Mouse (Mus musculus) thymus, postnatal 0 days (tissue): Measurements from ENCODE around the gene Fbxo10. TPM values are rescaled to one million over a fixed set of nuclear protein-coding genes. Genes with fewer than 3 reads are reported as not detected.
"Not testable (repeated sequence)": the region's sequence is repeated elsewhere in the genome, so short reads cannot be mapped to it uniquely, and the experiment has no call there.

ENCODE experiments used
- DNase-seq: peaks from one replicate; pipeline ENCODE4 v3.0.0-alpha.2; 2015; ENCODE audit warnings: low spot score
- polyA plus RNA-seq: library from polyadenylated mRNA; unstranded; fragments of >200 nt; fragmentation: Nextera tagmentation; extraction: Ambion mirVana; gene quantifications from 2 replicates; pipeline ENCODE4 v1.2.1, GENCODE M21; 2015

Fbxo10 gene
- polyA plus RNA-seq, 1 experiment from 2014 or later: 7.4 TPM

DNA sequence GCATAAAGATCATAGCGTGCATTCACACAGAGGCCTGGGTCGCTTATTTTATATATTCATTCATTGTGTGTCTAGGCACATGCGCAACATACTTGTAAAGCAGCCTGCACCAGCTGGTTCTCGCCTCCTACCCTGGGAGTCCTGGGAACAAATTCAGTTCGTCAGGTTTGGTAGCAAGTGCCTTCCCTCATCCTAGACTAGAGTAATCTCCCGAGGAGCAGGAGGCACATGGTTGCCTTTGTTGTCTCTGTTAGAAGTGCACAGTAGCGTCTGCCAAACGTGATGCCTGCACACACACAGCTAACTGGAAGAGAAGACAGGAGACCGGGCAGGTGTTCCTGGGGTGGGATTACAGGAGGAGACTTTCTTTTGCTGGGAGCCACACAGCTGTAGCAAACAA lies 36.4 kb downstream of the Fbxo10 start:
- no peak for DNase-seq

DNA sequence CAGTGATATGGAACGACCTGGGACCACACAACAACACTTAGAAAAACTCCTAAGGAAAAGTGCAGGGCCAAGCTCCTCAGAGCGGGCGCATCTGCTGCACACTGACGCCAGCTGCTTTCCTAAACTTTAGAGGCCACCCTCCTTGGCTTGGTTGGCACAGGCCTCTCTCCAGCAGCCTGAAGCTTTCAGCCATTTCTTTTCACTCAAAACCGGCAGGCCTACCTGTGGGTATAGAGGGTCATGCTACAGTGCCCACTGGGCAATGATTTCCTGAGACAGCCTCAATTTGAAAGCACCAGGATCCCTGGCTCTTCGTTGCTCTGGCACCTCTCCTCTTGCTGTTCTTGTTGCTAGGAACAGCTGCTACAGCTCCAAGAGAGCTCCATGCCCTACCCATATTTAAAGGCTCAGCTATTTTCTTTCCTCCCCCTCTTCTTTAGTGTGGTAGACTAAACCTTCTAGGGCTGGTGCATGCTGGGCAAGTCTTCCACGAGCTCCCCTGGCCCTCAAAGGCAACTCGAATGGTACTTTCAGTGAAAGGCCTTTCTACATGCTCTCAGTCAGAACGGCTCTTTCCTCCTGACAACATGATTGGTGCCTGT lies 37.0 kb downstream of the Fbxo10 start:
- no peak for DNase-seq

DNA sequence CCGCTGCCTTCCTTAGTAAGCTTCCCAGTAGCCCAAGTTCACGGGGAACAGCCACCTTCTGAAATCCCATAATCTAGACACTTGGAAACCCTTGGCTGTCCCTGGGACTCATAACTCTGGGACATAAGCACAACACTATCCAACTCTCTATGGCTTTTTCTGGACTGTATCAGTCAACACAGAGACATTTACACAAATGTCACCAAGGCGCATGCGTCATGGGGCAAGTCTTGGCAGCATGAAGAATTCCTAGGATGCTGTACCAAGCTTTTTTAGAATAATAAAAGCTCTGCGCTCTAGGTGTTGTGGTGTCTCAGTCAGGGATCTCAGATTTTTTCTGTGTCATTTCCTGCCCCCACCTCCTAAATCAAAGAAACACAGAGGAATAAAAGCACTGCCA lies 37.7 kb downstream of the Fbxo10 start:
- no peak for DNase-seq

DNA sequence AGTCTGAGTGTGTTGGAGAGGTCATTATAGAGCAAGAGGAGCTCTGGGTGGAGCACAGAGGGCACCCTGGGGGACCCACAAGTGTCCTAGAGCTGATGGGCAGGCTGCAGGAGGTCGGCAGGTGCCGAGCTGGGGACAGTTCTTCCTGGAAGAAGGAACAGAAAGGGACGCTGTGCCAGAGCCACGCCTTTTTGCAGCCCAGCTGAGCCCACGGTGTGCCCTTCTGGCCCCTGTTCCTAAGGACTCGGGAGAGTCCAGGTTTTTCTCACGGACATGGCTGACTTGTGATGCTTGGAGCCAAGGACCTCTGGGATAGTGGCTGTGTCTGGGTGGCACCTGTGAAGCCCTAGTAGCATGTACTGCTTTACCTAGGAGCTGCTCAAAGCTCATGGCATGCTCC lies 43.6 kb downstream of the Fbxo10 start:
- DNase-seq: no peak

DNA sequence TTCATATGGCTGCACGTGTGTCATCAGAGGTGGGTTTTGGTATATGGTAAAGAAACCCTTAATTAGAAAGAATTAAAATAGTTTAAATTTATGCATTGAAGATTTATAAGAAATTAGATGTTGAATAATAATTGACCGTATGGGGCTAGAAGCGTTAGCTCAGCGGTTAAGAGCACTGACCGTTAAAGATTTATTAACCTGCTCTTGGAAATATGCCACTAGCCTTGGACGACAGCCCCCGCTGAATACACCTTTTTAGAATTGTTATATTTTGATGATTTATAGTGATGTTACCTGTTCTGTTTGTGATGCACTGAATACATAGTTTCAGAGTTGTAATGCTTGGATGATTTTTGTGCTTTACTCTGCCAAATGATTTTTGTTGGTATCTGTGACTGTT lies 44.9 kb downstream of the Fbxo10 start:
- DNase-seq: not testable (repeated sequence)

DNA sequence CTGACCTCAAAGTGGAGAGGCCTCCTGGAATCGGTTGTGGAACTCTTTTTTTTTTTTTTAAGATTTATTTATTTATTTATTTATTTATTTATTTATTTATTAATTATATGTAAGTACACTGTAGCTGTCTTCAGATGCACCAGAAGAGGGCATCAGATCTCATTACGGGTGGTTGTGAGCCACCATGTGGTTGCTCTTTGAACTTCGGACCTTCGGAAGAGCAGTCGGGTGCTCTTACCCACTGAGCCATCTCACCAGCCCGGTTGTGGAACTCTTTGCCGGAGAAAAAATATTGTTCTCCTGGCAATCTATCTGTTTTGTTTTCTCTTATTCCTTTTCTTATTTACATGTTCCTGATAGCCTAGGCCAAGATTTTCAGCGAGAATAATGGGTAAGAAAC lies 45.5 kb downstream of the Fbxo10 start:
- not testable (repeated sequence) for DNase-seq

DNA sequence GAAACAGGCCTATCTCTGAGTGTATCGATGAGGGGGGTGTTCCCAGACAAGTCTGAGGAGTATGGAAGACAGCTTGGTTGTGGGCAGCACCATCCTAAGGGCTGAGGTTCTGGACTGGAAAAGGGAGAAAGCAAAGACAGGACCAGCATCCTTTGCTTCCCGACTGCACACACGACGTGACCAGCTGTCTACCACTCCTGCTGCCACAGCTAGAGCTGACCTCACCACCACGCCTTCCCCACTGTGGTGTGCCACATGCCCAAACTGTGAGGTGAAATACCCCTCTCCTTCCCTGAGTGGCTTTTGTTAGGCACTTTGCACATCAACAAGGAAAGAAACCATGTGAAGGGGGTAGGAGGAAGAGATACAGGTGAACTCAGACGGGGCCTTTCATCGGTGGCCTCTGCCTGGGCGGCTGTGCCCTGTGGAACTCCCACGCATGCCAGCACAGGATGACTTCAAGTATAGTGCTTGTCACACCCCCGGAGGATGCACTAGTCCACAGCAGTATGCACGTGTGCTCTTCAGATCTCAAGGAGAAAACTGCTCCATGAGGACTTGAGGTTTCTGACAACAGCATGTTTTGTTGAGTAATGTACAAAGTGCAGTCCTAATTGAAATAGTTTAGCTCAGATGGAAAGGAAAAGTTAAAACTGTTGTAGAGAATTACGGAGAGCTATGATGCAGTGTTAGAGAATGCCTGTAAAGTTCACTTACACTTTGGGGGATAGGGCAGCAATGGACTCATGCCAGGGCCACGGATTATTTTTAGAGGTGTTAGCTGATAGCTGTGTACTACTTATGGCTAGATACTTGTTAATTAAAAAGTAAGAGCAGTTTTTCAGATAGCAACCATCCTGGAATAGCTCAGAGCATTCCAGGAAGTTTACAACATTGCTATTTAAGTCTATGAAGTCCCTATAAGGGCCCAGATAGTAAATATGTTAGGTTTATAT lies 46.7 kb downstream of the Fbxo10 start:
- no peak for DNase-seq

DNA sequence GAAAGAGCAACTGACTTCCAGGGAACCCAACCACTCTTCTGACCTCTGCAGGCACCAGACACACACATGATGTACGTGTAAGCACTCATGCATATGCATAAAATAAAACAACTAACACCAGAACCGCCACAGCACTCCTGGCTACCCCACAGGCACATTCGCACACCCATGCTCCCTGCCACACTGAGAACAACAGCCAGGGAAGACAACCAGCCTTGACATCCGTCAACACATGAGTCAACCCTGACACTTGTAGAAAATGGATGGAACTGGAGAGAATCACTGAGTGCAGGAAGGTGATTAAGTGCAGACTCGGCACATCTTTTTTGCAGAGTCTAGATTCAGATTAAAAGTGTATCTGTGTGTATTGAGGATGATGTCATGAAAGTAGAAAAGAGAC lies 47.8 kb downstream of the Fbxo10 start:
- no peak for DNase-seq

DNA sequence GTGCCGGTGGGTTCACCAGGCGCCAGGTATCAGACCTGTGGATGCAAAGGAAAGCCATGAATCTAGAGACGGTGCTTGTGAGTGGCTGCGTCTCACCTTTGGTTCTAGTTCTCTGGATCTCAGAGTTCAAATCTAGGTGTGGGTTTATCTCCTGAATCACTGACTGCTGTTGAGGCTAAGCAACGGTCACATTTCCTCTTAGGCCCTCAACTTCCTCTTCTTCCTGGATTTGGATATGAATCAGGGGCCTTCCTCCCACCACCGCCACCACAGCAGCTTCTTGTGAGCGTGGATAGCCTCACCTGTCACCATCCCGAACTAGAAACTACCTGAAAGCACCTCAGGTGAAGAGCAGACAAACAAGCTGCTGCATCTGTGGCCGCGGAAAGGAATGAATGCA lies 48.4 kb downstream of the Fbxo10 start:
- DNase-seq: no peak

DNA sequence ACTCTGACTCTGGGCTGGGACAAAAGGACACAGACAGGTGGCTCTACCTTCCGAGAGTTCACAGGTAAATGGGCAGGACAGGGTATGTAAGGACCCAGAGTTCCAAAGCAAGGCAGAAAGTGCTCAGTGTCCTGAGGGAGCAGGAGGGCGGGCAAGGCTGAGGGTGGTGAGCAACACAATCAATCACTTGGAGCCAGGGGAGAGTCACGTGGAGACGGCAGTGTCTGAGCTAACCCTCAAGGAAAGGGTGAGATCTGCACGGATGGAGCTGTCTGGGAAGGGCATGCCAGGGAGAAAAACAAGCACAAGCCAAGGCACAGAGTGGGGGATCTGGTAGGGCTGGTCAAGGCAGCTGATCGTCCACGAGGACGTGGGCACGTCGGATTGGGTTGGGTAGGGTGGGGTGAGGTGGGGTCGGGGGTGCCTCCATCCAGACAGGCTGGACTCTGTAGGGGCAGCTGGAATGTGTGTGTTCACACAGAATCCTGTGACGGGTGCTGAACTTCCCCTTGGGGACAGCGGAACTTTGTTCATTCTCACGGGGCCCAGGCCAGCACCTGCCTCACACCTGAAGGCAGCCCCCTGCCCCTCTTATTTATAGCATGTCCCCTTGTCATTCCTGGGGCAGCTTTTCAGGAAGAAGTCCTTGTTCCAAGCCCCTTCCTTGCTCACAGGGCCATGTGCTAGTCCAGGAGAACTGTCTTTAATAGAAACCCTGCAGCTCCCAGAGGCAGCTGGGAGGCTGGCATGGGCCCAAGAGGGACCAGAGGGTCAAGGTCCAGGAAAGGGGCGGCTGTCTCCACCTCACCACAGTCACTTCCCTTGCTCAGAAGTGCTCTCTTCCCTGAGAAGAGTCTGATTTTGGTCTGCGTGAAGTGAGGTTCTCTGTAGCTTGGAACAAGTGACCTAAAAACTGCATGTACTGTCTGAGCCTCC lies 49.4 kb downstream of the Fbxo10 start:
- no peak for DNase-seq

DNA sequence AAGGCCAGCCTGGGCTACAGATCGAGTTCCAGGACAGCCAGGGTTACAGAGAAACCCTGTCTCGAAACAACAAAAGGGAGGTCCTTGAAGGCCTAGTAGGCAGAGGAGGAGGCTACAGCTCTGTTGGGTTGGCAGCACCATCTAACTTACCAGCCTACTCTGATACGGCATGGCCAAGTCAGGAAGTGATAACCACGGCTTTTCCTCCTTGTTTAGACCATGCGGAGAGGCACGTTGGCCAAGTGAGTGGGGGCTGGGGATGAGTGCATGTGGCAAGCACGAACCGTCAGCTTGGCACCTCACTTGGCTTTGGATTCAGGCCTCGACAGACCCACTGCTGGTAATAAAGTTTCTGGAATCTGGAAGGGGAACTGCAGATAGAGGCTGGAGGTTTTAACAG lies 51.8 kb downstream of the Fbxo10 start:
- DNase-seq: no peak

DNA sequence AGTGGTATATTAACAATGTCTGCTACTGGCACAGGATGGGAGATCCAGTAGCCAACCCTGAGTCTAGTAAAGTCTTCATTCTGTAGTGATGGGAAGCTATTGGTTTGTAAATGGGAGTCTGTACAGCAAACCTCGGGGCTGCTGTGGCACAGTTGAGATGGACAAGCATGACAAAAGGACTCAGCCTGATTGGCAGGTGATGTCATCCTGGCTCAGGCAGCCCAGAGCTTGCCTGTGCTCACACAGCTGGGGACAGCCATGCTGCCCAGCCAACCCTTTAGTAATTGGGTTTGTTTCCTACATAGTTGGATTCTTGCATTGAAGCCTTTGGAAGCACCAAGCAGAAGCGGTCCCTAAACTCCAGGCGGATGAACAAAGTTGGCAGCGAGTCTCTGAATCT lies 57.9 kb downstream of the Fbxo10 start:
- no peak for DNase-seq

DNA sequence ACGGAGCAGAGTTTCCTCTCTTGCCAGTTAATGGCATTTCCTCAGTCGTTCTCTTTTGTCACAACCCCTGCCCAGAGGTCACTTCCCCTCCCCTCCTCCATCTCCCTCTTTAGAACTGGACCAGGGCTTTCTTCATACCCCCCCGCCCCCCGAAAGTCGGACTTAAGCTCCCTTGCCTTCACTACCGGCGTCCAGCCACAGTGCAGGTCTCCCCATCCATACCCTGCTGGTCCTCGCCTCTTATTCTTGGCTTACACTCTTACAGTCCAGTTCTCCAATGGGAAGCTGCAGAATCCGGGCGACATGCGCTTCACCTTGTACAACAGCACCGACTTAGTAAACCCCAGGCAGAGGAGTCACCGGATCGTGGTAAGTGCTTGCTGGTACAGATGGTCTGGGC lies 65.4 kb downstream of the Fbxo10 start:
- no peak for DNase-seq

DNA sequence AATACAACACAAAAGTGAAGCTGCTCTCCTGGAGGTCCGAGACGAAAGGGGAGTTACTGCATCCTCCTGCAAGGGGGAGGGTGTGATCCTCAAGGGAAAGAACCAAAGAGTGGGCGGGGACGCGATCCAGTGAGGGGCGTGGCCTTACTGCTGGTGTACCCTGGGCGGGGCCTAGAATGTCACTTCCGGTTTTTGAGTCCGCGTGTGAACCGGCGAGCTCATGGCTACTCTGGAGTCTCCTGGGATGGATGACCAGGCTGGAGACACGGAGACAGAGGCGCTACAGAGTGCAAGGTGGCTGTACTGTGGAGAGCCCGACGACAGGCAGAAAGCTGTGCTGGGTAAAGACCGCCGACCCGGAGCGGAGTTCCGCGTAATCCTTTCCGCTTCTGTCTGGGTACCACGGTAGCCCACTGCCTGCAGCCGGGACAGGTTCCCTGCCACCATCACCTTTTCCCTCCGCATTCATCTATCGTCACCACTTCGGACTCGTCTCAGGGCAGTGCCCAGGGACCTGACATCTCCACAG lies 65.9 kb downstream of the Fbxo10 start, which contains the start of gene Polr1e:
Gene Polr1e, plus strand, starts transcription at position 132 of the 529 bp plus-strand sequence.
- DNase-seq: peak; percentile 93

DNA sequence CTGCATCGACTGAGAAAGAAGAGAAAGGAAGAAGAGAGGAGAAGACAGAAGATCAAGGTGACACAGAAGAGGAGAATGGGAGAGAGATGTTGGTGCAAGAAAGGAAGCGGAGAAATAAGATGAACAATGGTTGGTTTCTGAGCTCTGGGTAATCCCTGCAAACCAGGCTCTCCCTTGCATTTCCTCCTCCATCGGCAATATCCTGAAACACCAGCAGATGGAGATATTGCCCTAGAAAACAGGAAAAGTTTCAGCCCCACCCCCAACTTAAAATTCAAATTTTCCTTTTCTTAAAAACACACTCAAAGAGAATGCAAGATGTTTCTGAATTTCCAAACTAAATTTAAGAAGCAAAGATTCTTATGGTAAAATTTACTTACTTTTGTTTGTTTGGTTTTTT lies 68.8 kb downstream of the Fbxo10 start:
- DNase-seq: peak; percentile 62

DNA sequence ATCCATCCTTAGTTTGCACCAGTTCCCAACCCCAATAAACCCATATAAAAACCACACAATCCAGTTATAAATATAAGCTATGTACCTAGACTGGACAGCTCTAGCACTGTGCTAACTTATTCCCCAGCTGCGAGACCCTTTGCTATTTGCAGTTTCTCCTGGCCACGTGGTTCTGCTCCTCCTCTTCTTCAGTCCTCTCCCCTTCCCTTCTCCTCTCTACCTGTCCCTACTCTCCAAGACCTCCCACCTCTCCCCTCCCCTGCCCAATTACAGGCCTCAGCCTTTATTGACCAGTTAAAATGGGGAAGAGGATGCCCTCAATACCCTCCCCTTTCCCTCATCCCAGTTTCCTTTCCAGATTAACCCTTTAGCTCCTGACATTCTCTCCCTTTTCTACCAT lies 70.9 kb downstream of the Fbxo10 start:
- no peak for DNase-seq

DNA sequence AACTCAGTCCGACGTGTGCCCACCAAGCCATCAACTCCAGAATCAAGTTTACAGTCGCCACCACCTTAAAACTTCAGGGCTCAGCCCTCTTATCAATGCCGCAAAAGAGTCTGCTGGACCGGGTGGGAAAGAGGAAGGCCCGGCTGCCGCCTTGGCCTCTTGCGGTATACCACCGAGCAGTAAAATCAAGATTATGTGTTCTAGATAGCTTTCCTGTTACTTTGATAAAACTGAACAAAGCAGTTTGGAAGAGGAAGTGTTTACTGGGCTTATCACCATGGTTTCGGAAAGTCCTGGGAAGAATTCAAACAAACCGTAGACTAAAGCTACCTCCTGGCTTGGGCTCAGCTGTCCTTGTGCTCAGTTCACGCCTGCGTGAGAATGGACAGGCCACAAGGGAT lies 71.4 kb downstream of the Fbxo10 start:
- DNase-seq: no peak

DNA sequence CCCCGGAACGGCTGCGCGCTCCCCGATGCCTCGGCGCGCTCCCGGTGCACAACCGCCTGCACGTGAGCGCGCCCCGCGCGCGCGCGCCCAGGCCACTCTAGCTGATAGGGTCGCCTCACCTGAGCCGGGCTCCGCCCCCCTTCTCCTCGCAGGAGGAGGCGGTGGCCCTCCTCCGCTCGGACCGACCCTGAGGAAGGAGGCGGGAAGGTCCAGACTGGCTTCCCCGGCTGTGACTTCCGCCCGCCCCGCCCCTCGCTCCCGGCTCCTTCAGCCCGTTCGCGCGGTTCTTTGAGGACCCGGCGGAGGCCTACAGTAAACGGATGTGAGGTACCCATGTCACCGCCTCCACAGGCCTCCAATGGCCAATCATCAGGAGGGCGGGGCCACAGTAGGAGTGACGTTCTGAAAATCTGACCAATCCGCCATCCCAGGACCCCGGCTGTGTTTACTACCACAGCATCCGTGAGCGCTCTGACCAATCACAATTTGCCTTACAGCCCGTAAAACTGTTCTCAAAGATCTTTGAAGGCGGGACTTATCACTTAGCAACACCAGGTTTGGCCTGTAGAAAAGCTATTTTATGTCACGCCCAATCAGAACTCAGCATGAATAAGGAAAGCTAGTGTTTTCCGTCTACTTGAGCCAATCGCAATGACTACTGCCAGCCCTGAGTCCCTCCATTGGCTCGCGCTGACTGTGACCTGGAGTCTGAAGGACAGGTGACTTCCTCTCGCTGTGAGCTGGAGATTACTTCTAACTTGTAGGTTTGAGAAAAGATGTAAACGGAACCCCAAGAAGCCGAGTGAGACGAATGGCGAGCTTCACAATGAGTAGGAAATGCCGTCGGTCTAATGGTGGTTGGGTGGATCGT lies 72.1 kb downstream of the Fbxo10 start, which contains the start of gene Zbtb5:
Gene Zbtb5, minus strand, starts transcription at position 308 of the 871 bp plus-strand sequence.
- DNase-seq: peak; percentile 100

DNA sequence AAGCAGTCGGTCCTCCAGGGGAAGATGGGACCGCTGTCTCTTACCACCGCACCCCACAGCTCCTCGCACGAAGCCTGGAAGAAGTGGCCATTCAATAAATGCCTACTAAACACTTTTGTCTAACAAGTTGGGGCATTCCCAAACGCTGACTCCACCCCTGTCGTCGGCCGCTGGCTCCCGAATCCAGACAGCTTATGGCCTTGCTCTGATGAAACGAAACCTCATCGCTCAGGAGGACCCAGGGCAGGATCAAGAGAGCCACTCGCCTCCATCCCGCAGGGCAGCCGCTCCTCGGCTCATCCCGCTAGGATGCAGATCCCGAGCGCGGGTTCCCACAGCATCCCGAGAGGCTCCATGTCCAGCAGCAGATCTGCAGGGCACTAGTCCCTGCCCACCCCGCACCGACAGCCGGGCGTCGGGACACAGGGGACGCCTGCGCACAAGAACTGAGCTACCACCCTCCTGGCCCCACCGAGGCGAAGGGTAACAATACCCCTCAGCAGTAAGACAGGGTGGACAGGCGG lies 72.8 kb downstream of the Fbxo10 start:
- DNase-seq: no peak

DNA sequence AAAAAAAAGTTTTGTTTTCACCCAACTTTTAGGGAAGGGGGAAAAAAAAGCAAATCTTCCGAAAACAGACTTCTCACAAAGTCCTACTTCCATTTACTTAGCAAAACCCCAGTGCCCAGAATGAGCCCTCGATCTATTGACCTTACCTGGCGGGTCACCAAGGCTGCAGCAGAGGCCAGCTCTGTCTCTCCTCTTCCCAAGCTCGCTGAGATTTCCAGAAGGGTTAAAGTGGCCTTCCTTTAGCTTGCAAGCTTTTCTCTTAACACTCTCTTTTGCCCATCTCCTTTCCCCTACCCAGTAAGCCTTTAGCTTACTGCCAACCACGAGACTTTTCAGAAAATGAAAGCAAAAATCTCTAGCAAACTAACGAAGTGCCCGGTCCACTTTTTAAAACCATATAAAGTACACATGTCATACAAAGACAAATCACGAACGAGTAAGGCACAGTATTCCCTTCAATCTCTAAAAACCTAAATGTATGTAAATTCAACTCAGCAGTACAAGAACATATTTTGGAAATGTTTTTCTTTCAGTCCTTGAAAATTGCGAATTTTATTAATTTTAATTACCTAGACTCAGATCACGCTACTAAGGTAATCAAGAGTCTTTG lies 73.5 kb downstream of the Fbxo10 start:
- DNase-seq: no peak
